Mouse (Mus musculus): Measurements from ENCODE around the gene Il22ra1.

The Il22ra1 gene

DNA sequence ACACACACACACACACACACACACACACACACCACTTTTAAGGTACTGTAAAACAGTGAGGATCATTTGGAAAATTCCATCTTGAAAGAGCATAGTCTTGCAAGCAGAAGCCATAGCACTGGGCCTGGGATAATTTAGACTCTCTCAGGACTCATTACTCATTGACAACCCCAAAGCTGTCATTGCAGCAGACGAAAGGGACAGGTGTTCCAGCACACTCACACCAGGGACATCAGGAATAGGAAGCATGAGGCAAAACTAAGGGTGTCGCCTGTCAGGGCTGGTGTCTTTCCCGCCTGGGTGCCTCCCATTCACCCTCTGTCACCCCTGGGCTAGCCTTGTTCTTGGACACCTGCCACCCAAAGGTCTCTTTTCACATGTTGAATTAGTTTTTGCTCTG, 8.9 kb downstream of the Il22ra1 start:
- no peak for DNase-seq

DNA sequence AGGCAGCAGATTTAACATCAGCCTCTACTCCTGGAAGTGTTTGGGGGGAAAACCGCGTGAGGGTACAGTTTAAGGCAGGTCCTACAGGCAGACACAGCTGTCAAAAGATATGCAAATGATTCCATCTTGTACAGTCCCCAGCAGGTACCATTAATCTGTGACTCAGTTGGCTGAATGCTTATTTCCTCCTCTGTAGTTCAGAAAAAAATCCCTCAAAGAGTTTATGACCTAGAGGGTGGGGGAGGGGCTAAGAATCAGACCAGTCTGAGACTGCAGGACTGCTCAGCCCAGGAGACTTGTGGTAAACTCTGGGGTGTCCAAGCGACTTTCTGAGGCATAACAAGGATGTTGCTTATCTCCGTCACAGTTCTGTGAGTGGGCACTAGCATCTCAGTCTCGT, 10.3 kb downstream of the Il22ra1 start:
- DNase-seq = no peak

DNA sequence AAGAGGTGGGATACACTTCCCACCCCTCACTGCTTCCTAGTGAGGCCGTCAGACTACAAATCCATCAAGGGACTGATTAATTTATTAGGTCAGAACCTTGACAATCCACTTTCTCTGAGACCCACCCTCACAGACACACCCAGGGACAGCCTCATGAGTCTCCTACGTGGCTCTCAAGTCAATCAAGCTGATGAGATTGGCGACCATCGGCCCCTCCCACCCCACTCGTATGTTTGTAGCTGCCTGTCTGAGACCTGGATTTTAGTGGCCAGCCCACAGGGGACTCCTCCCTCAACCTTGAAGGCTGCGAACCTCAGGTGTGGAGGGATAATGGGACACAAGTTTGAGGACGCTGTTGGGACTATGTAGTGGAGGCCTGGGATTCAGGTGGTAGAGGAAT, 11.2 kb downstream of the Il22ra1 start:
- no peak for DNase-seq

DNA sequence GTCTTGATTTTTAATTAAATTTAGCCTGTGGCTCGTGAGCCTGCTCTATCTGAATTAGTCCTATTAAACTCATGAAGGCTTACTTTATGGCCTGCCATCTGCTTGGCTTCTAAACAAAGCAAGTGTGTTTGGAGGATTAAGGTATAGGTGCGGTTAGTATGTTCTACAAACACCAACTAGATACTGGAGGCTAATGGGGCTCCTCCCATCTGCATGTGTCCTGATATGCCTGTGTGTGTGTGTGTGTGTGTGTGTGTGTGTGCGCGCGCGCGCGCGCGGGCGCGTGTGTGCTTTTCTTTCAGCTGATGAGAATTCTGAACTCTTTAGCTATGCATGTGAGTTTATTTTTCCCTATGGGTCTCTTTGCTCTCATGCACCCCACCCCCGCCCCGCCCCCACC, 11.7 kb downstream of the Il22ra1 start:
- no peak for DNase-seq

DNA sequence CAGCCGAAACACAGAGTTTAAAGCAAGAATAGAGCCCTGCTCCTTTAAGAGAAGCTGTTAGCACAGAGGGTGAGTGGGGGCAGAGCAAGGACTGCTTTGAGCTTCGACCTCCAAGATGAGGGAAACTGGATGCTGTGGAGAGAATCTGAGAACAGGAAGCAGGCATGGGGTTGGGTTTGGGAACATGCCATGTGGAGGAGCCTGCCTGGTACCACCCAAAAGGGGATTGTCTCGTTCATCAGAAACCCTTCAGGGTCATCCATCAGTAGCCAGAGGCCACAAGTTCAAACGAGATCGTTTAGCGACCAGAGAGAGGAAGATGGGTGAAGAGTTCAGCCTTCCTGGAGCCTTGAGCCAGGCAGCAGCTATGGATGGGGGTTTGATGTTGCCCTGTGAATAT, 15.5 kb downstream of the Il22ra1 start:
- no peak for DNase-seq

DNA sequence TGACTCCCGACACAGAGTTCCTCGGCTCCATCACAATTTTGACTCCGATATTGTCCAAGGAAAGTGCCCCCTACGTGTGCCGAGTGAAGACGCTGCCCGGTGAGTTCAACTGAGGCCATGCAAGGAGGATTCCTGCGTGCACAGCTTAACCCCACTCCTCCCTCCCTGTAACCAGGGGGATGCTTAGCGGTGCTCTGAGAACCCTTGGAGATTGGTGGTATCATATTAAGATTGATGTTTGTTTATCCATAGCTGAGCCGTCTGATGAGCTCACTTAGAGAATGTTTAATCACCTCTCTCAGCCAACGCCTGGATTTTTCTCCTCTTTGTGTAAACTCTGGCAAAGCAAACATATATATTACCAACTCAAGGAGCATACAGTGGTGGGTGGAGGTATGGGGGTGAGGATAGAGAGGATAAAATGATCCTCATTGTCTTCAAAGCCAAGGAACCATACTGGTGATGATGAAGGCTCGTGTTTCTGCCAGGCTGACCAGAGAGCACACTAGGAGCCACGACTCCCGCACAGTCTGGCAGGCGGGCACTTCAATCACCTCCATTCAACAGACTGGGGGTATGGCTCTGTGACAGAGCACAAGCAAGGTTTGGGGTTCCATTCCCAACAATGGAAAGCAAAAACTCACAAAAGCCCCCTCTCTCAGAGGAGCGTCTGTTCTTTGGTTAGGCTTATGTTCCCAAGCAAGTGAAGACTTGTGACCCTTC, 16.9 kb downstream of the Il22ra1 start:
- DNase-seq = no peak

DNA sequence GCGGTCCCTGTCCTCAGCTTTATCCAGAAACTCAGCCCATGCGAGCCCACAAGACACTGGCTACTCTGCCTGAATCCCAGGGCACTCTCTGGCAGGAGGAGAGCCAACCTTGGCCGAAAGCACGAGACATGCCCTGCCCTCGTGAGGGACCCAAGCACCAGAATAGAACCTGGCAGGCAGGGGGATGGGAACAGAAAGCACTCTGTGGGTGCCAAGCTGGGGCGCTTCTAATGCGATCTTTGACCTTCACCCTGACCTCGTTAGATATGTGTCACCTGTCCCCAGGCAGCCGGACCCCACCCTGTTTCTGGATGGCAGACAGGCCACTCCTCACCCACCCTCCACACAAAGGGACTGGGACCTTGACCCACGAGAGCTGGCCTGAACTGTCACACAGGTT, 17.6 kb downstream of the Il22ra1 start:
- DNase-seq = no peak

DNA sequence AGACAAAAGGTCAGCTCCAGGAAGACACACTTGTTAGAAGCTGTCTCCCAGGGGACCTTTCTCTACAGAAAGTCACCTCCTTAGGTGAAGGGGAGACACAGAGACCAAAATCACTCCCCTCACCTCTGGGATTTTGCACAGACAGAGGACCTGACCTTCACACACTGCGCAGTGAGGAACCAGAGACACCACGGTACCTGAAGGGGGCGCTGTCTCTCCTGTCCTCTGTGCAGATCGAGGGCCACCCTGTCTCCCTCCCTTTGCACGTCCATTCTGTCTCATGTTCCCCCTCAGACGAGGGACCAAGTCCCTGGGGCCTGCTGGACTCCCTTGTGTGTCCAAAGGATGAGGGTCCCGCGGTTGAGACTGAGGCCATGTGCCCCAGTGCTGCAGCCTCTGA, 22.9 kb downstream of the Il22ra1 start:
- no peak for DNase-seq

DNA sequence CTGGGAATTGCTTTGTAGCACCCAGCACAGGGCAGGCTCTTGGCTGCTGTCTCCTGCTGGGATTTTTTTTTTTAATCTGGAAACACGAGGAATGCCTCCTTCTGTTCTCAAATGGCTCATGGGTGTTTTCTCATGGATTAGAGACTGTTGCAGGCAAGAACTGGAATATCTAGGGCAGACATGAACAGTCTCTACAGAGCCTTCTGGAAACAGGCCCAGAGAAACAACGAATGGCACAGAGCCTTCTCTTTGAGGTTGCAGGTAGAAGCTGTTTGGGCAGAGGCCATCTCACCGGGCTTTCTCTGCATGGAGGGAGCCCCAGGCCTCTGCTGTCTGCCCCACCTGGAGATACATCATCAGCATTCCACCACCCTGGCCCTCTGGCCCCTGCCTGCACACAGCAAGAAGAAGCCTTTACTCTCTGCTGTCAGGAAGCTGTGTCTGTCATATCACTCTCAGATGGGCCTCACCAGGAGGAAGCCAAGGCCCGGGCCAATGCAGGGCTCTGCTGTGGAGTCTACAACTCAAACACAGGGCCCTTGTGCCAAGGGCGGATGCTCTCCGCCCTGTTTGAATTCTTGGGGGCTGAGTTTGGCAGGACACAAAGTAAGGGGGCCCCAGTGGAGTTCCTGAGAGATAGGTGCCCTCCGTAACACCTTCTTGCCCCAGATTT, 24.3 kb downstream of the Il22ra1 start:
- DNase-seq = no peak

DNA sequence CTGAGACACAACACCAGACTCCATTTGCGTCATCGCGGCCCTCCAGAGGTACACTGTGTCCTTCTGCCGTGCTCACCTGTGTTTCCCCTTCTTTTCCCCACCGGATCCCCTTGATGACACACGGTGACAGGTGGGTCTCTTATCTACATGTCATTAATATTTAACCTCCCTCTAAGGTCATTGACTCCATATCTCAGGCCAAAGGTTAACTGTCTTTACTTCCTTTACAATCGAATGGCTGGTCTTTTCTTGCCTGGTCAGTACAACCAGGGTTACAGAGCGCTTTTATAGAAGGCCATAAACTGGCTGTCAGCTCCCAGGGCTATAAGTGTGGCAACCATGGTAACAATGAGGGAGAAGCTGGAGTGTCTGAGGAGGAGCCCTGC, 24.8 kb downstream of the Il22ra1 start:
- no peak for DNase-seq

DNA sequence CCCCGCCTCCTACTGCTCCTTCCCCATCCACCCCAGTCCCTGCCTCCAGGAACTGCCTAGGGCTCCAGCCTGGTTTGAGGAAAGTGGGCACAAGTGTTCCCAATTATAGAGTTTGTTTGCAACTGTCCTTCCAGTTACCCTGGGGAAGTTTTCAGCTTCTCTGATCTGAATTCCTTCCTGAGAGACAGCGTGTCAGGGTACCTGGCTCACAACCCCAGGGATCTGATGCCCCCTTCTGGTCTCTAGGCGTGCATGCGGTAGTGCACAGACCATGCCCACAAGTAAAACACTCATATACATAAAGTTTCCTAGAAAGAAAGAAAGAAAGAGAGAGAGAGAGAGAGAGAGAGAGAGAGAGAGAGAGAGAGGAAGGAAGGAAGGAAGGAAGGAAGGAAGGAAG, 30.4 kb downstream of the Il22ra1 start:
- DNase-seq = no peak

DNA sequence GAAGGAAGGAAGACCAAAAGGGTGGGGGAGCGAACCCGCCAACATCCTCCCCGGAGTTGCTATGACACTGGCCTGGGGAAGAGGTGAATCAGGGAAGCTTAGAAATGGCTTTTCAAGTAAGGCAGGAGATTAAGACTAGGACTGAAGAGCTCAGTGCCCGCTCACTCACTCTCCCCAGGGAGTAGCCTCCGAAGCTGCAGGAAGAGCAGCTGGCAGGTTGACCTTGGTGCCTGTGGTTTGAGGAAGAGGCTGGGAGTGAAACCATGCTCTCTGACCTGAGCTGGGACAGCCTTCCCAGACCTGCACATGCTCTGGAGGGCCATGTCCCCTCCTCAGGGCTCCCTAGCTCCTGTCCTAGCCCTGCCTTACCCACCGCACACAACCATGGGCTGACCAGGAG, 30.9 kb downstream of the Il22ra1 start:
- no peak for DNase-seq

DNA sequence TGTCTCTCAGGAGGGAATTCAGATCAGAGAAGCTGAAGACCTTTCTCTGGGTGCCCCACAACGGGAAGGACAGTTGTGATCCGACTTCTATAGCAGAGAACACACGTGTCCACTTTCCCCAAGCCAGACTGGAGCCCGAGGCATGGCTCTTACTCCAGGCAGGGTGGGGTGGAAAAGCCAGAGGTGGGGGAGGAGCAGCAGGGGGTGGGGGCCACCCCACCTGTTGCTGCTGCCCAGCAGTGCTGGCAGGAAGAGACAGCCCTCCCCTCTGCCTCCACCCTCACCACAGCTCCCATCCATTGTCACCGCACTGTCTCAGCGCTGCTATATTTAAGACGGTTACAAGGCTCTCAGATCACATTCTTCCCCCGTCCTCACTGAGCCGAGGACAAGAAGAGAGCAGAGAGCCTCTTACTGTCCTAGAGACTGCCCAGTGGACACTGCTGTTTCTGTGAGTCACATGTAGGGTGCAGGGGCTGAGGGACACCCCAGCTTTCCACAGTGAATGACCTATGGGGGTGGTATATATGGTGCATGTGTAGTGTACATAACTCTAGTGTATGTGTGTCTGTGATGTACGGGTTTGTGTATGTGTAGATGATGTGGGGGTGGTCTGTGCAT, 31.5 kb downstream of the Il22ra1 start, which contains the start of gene Myom3:
TSS of gene Myom3 (plus strand) at position 360 of the 621 bp plus-strand sequence.
- no peak for DNase-seq

DNA sequence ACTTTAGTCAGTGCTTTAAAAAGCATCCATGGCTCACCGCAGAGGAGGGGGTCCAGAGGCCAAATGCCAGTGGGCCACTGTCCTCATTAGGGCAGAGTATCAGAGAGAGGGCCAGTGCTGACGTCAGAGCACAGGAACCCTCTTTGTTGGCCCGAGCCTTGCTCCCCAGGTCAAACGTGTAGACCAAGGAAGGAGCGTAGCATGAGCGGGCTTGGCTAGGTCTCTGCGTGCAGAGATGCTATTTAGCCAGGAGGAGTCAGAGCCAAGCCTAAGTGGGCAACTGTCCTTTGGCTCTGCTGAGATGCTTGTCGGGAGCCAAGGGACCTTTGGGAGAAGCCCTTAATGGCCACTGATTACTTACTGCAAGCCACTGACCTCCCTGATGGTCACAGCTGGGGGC, 33.1 kb downstream of the Il22ra1 start:
- DNase-seq = no peak

DNA sequence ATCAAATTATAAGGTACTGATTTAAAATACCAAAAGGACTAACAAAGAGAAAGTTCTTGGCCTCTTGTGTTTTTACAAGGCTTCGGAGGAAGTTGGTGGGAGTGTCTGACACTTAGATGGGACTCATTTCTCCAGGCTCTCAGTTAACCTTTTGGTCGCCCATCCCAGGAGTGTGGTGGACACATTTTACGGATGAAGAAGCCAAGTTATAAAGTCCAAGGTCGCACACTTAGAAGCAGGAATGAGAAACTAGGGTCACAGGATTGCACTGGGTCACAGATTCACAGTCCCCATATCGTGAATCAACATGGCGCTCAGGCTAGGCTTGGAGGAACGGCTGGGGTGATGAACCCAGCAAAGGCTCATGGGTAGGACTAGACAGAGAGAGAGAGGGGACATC, 33.6 kb downstream of the Il22ra1 start:
- DNase-seq = peak; percentile 15

DNA sequence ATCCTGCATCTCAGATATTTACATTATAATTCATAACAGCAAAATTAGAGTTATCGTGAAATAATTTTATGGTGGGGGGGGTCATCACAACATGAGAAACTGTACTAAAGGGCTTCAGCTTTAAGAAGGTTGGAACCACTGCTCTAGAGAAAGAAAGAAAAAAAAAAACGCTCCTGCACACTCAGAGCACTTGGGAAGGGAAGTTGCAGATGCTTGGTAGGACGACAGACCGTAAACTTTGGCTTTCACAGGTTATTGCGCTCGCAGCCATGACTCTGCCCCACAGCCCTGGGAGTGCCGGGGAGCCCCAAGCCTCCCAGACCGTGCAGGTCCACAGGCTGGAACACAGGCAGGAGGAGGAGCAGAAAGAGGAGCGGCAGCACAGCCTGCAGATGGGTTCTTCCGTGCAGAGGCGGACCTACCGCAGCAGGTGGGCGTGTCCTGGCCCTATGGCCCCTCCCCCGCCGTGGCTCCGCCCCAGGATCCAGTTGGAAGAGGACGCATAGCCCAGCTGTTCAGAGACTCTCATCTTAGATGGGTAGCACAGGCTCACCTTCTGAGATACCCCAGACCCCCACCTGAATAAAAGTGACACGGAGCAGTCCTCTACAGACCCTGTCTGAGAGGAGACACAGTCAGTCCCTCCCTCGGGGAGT, 34.4 kb downstream of the Il22ra1 start:
- peak; percentile 72 for DNase-seq

DNA sequence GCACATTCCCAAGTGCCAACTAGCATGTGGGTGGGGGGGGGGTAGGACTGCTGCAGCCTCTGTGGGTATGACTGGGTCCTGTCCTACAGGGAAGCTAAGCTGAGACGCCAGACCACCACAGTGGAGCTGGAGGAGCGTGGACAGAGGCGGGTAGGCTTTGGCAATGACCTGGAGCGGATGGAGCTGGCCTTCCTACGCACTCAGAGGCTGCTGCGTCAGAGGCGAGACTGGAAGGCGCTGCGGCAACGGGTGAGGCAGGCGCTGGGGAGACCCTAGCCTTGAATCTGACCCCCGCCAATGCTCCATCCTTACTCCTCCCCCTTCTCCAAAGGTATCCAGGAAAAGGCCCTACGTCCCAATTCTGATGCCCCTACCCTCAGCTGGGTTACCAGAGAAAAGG, 36.7 kb downstream of the Il22ra1 start:
- DNase-seq = no peak

DNA sequence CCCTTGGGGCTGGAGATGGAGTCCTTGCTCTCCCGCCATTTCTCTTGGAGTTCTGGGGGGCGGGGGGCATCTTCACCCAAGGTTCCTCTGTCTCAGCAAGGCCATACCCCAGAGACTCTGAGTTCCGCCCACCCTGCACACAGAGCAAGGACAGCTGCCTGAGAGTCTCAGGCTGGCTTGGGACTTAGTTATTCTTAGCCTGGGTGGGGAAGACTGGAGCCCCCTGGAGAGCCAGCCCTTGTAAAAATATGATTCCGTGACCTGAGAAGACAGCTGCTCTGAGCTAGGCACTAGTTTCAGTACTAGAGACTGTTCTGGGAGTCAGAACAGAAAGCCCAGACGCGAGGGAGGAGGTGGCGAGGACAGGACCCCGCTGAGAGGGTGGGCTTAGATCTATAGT, 37.7 kb downstream of the Il22ra1 start:
- no peak for DNase-seq

DNA sequence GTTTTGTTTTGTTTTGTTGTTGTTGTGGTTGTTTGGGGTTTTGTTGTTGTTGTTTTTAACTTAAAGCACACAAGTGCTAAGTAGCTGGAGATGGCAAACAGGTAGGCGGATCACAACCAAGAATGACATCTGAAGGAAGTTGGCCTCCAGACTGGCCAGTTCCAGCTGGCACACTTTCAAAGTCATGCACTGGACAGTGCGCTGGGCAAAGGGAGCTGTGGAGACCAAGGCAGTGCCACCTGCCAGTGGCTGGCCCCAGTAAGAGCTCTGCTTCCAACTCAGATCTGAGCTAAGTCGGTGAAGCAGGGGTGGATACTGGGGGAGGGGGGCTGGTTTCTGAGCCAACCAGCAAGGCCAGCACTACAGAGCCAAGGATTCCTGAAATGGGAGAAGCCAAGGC, 39.0 kb downstream of the Il22ra1 start:
- peak; percentile 50 for DNase-seq

DNA sequence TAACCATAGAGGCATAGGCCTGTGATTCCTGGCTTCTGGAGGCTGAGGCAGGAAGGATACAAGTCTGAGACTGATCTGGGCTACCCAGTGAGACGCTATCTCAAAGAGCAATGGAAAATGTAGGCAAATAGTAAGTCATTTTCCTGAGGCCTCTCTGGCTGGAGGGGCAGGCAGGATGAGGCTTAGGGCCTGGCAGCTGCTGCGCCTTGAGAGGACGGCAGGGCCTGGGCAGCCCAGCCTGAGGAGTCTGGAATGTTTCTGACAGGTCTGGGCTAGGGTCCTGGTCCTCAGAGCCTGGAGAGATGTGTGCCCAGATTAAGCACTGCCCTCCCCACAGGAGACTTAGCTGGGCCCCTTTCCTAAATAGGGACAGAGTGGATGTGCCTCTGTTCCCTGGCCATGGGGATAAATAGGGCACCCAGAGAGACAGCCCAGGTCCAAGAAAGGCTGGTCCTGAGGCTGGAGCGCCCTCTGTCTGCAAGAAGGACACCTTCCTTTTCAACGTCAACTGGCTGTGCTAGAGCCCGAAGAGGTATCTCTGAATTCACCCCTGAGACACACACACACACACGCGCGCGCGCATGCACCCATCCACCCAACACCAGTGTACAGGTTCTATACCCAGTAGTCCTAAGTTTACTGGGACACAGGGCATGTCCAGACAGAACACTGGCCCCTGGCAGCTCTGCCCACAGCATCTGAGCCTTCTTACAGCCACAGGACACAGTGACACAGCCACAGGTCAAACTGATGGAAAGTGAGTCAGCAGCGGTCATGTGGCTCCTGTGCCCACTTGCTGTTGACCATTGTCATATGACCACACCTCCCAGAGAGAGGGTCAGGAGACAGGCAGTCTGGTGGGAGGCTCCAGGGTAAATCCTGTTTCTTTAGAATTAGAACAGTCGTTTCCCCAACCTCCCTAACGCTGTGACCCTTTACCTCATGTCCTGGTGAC, 40.9 kb downstream of the Il22ra1 start:
- peak; percentile 48 for DNase-seq

DNA sequence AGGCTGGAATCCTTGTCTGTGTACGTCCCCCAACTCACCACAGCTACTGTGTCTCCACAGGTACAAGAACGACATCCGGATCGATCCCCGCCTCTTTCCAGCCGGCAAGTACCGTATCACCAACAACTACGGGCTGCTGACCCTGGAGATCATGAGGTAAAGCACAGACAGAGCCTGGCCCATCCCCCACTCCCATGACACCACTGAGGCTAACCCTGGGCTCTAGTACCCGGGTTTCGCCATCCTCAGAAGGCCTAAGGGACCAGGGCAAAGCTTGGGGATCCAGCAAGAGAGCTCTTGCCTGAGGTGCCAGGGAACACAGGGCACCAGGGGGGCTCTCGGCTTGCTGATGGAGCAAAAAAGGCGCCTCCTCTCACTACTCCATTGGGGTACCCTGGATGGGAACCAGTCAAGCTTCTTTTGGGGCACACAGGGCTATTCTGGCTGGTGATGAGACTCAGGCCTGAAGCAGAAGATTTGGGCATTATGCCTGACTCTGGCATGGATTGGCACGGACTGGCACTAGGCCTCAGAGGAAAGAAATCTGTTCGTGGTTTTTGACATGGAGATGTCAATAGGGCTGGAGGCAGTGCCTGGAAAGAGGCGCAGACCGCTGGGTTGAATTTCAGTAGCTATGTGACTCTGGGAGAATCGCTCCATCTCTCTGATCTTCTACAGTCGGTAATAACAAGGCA, 42.8 kb downstream of the Il22ra1 start:
- no peak for DNase-seq

DNA sequence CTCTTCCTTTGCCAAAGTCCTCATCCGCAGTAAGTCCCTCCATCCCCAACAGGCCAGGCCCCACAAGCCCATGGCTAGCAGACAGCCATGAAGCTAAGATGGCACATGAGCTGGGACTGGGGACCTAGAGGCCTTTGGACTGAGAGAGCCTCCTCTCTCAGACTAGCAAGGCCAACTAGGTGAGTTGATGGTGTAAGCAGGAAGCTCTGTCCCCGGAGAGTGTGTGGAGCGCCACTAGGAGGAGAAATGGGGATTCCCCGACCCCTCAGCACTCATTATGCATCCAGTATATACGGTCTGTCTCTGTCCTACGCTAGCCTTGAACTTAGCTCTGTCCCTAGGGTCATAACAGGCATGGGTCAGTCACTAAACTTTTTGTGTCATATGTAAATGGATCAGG, 43.6 kb downstream of the Il22ra1 start:
- DNase-seq = no peak
